Mouse (Mus musculus) spleen, adult 12 weeks (tissue): ENCODE measurements around the gene Stab2.

ENCODE experiments used
- DNase-seq: peaks from one replicate; pipeline ENCODE4 v3.0.0; 2022; ENCODE audit warnings: low spot score

Stab2 gene

GRCm38 (mm10) chr10:86825871-86826522 lies 181.8 kb downstream of the Stab2 start:
- no peak for DNase-seq

- DNase-seq = no peak
Observed at GRCm38 (mm10) chr10:86824871-86825270, 183.0 kb downstream of the Stab2 start.

GRCm38 (mm10) chr10:86824093-86824492 lies 183.7 kb downstream of the Stab2 start:
- no peak for DNase-seq

GRCm38 (mm10) chr10:86821014-86821413 lies 186.8 kb downstream of the Stab2 start:
- no peak for DNase-seq

GRCm38 (mm10) chr10:86819649-86820165 lies 188.1 kb downstream of the Stab2 start:
- DNase-seq = no peak

GRCm38 (mm10) chr10:86815133-86815532 lies 192.7 kb downstream of the Stab2 start:
- DNase-seq = no peak

GRCm38 (mm10) chr10:86814292-86815131 lies 193.3 kb downstream of the Stab2 start:
- no peak for DNase-seq

- no peak for DNase-seq
Observed at GRCm38 (mm10) chr10:86810612-86811011, 197.2 kb downstream of the Stab2 start.

- DNase-seq = no peak
Observed at GRCm38 (mm10) chr10:86810000-86810399, 197.8 kb downstream of the Stab2 start.

GRCm38 (mm10) chr10:86808013-86808758 lies 199.6 kb downstream of the Stab2 start:
- no peak for DNase-seq

- no peak for DNase-seq
Observed at GRCm38 (mm10) chr10:86807362-86807761, 200.5 kb downstream of the Stab2 start.

GRCm38 (mm10) chr10:86796073-86796741 lies 211.6 kb downstream of the Stab2 start:
- DNase-seq = no peak

GRCm38 (mm10) chr10:86794794-86795535 lies 212.9 kb downstream of the Stab2 start:
- DNase-seq = no peak

GRCm38 (mm10) chr10:86794196-86794595 lies 213.6 kb downstream of the Stab2 start:
- no peak for DNase-seq

- DNase-seq = no peak
Observed at GRCm38 (mm10) chr10:86793509-86793951, 214.3 kb downstream of the Stab2 start.

- no peak for DNase-seq
Observed at GRCm38 (mm10) chr10:86791507-86792184, 216.2 kb downstream of the Stab2 start.
